Mouse (Mus musculus) kidney, adult 2 months (tissue): ENCODE data around the gene Mfsd6. TPM values are rescaled to one million over a fixed set of nuclear protein-coding genes. Genes with fewer than 3 reads are reported as not detected.

ENCODE experiments used
- DNase-seq: peaks from one replicate; pipeline ENCODE4 v3.0.0; 2021
- H3K27ac ChIP-seq: fragments of 200-500 bp; 2 replicates; pipeline ENCODE4 v1.5.1; 2012; ENCODE audit warnings: low read depth, low read length, control low read depth, inconsistent platforms; ENCODE audit not compliant: insufficient read depth
- H3K27me3 ChIP-seq: fragments of 200-500 bp; replicated peaks from 2 replicates; pipeline ENCODE4 v1.6.1; 2012; ENCODE audit warnings: mild to moderate bottlenecking, moderate library complexity, low read length, inconsistent platforms; ENCODE audit not compliant: control insufficient read depth, insufficient read depth
- H3K36me3 ChIP-seq: fragments of 200-500 bp; 2 replicates; pipeline ENCODE4 v1.6.1; 2012; ENCODE audit warnings: mild to moderate bottlenecking, moderate library complexity, low read length, inconsistent platforms; ENCODE audit not compliant: control insufficient read depth, insufficient read depth
- H3K4me1 ChIP-seq: fragments of 200-500 bp; 2 replicates; pipeline ENCODE4 v1.6.1; 2011; ENCODE audit warnings: low read length; ENCODE audit not compliant: control insufficient read depth, insufficient read depth
- H3K4me3 ChIP-seq: fragments of 200-500 bp; 2 replicates; pipeline ENCODE4 v1.5.1; 2011; ENCODE audit warnings: mild to moderate bottlenecking, low read depth, low read length, control low read depth; ENCODE audit not compliant: insufficient read depth
- CTCF ChIP-seq: fragments of 200-500 bp; conservative IDR thresholded peaks from 2 replicates; pipeline ENCODE4 v1.5.1; 2011; ENCODE audit warnings: low read depth, mild to moderate bottlenecking, control low read depth, low read length, moderate library complexity, mixed read lengths; ENCODE audit not compliant: insufficient read depth, insufficient read length
- POLR2A ChIP-seq: fragments of 200-500 bp; IDR thresholded peaks from one replicate; pipeline ENCODE4 v1.6.1; 2011; ENCODE audit warnings: low read depth, low read length, control low read depth
- WGBS: fragments of 180-500 bp; shearing (Covaris S2); methylation state at CpG from one replicate; pipeline ENCODE4 v1.1.7; 2018; 5-methylcytosine and 5-hydroxymethylcytosine counted together
- polyA plus RNA-seq: library from polyadenylated mRNA; depleted of rRNA; stranded (reverse); fragments of >200 nt; gene quantifications from 2 replicates; pipeline ENCODE4 v1.2.3, GENCODE M21; 2012

The Mfsd6 gene
- polyA plus RNA-seq, 1 experiment, result 9.7 TPM

DNA sequence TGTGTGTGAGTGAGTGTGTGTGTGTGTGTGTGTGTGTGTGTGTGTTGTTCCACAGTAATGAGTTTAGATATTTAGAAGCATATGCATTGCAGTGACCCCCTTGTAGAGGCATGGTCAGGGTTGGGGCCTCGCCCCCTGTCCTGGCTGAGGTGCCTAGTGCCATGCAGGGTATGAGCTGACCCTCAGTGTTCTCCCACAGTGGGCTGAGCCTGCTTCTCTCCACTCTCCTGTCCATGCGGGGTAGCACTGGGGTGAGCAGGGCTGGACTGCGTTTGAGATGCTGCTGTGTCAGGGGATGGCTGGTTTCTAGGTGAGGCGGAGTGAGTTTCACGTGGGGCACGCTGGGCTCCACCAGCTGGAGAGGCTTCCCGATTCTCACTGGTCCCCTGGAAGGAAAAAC lies 69.1 kb downstream of the Mfsd6 start:
- DNase-seq, result no peak
- Histone ChIP-seq H3K4me1 (no peaks in the 10 kb centered on the region), H3K27ac (no peak overlapping the region), H3K27me3 (no peaks in the 10 kb centered on the region), H3K4me3 (no peak overlapping the region), H3K36me3 (no peaks in the 10 kb centered on the region; the same call in 1 of the 2 replicates)
- WGBS, result 85% methylated on average over 7 of the region's 7 CpGs
- TF ChIP-seq POLR2A (no peak), CTCF (no peak)

DNA sequence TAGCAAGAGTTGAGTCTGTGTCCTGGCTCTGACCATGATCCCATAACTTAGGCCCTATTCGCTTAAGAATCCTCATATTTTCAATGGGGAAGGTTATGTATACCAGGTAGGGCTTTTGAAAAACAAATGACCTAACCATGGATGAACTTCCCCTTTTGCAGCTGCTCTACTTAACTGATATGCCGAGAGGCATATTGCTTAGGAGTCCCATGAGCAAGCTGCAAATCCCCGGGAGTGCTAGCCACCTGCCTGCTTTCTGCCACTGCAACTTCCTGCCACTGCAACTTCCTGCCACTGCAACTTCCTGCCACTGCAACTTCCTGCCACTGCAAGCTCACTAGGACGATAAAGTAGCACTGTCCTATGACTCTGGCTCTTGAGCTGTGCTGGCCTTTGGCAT lies 72.1 kb downstream of the Mfsd6 start:
- TF ChIP-seq CTCF, result no peak
- TF ChIP-seq POLR2A, result no peak
- no peaks in the 10 kb centered on the region for H3K4me1 ChIP-seq
- WGBS, result 70% methylated on average over 4 of the region's 4 CpGs
- H3K27ac ChIP-seq, result no peak overlapping the region
- H3K27me3 ChIP-seq, result no peaks in the 10 kb centered on the region
- no peak overlapping the region for H3K4me3 ChIP-seq
- DNase-seq, result no peak
- no peaks in the 10 kb centered on the region; the same call in 1 of the 2 replicates for H3K36me3 ChIP-seq

DNA sequence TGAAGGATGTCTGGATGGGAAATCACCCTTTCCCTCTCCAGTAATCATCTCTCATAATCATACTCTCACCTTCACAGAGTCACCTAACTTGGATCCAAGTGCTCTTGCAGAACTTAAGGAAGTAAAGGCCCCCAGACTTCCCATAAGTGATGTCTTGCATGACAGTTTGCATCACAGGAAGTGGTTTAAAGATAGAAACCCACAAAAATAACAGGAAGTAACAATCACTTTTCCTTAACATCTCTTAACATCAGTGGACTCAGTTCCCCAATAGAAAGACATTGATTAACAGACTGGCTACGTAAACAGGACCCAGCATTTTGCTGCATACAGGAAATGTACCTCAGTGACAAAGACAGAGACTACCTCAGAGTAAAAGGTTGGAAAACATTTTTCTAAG lies 73.9 kb downstream of the Mfsd6 start:
- H3K27me3 ChIP-seq, result no peaks in the 10 kb centered on the region
- TF ChIP-seq CTCF (no peak), POLR2A (no peak)
- no peak overlapping the region for H3K4me3 ChIP-seq
- H3K36me3 ChIP-seq, result no peaks in the 10 kb centered on the region; the same call in 1 of the 2 replicates
- DNase-seq, result peak; percentile 12
- WGBS, result 73% methylated on average over 1 of the region's 1 CpGs
- no peaks in the 10 kb centered on the region for H3K4me1 ChIP-seq
- no peak overlapping the region for H3K27ac ChIP-seq

DNA sequence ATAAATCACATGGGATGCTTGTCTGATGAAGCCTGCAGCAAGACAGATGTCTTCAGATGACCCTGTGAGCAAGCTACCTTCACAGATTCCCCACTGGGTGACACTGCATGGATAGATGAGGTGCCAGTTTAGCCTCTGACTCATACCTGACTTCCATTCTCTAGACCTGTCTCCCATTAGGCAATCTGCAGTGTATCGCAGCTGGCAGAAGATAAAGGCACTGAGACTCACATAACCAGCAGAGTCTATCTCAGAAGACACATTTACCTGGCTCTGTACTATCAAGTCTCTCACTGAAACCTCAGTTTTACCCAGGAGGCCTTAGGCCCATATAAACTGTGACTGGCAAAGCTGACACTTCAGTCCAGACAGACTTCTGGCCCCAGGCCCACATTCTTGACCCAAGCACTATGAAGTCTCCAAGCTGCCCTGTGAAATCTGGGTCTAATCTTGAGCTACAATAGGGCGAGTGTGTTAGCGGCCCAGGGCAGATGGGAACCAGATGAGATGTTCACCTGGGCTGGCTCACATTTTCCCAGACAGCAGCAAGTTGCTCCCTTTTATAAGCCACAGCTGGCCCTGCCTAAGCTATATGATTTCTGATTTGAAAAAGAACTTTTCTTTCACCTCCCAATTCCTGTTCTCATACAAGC lies 74.5 kb downstream of the Mfsd6 start:
- DNase-seq, result no peak

DNA sequence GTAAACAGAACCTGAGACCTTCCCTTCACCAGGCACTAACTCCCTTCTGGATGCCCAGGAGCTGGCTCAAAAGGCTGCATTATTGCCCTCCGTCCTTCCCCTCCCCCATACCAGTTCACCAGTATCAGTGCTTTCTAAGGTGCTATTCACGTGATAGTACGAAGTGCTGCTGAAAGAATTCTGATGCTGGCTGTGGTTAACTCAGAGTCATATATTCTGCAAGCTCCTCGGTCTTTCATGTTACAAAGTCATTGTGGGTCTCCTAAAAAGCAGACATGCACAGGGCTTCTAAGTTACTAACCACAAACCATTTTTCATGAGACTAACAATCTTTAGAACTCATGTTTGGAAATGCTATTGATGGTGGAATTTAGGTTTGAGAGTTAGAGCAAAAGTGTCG lies 77.2 kb downstream of the Mfsd6 start:
- DNase-seq, result no peak
- TF ChIP-seq POLR2A, result no peak
- no peak for TF ChIP-seq CTCF
- H3K27ac ChIP-seq, result no peak overlapping the region
- H3K36me3 ChIP-seq, result no peaks in the 10 kb centered on the region; the same call in 1 of the 2 replicates
- no peaks in the 10 kb centered on the region for H3K27me3 ChIP-seq
- 87% methylated on average over 5 of the region's 5 CpGs for WGBS
- no peak overlapping the region for H3K4me3 ChIP-seq
- H3K4me1 ChIP-seq, result no peaks in the 10 kb centered on the region

More for the DNA sequence above, 74.5 kb downstream of the Mfsd6 start:
- Histone ChIP-seq H3K27me3 (no peaks in the 10 kb centered on the region), H3K36me3 (no peaks in the 10 kb centered on the region; the same call in 1 of the 2 replicates), H3K4me3 (no peak overlapping the region), H3K4me1 (no peaks in the 10 kb centered on the region), H3K27ac (no peak overlapping the region)
- WGBS, result 67% methylated on average over 3 of the region's 3 CpGs
- no peak for TF ChIP-seq CTCF
- no peak for TF ChIP-seq POLR2A

DNA sequence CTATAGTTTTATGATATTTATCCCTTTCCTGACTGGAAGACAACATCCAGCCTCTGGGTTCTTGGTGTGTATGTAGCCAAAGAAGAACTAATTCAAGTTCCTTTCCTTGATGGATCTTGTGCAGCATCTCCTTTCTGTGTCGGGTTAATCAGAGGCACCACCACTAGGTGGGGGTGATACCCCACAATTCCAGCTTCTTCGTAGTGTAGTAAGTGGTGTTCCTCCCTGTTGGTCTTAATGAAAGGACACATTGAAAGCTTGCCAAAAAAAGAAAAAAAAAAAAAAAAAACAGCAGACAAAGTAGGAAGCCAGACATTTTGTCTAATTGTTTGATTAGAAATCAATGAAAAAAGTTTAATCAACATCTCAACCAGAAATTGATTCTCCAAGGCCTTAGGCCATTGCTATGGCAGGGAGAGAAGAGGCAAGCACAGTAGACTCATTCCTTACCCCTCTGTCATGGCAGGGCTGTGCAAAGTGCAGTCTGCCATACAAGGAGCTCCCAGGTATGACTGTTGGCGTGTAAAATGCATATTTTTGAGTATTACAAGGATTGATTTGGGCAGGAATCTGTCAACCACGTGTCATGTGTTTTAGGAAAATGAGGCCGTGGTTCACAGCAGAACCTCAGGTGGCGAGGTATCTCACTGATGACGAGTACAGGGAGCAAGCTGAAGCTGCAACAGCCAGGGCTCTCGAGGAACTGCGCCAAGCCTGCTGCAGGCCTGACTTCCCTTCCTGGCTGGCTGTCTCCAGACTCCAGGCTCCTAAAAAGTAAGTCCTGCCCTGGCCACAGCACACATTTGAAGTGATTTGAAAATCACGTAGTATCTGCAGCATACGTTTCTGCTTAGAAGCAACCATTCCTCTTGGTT lies 78.9 kb downstream of the Mfsd6 start:
- WGBS, result 73% methylated on average over 11 of the region's 11 CpGs
- Histone ChIP-seq H3K27me3 (no peaks in the 10 kb centered on the region), H3K27ac (no peak overlapping the region), H3K36me3 (no peaks in the 10 kb centered on the region; the same call in 1 of the 2 replicates), H3K4me3 (no peak overlapping the region), H3K4me1 (no peaks in the 10 kb centered on the region)
- DNase-seq, result peak; percentile 81
- peak; percentile 72 for TF ChIP-seq CTCF
- TF ChIP-seq POLR2A, result no peak

DNA sequence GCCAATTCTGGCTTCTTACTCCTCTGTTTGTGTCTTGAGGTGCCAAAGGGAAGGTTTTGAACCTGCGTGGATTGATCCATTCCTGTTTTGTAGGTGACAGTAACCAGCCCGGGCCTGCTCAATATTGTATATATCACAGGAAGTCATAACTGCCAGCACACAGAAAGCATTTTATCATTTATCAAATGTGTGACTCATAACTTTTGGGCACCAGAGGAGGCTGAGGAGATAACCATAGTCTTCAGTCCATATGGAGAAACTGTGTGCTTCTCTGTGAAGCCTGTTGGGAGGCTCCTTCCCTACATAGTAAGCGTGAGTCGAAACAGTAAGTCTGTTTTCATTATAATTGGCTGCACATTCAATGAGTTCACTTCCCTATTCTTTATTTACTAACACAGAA lies 86.5 kb downstream of the Mfsd6 start:
- TF ChIP-seq POLR2A, result no peak
- no peak for TF ChIP-seq CTCF
- no peaks in the 10 kb centered on the region for H3K4me1 ChIP-seq
- no peak overlapping the region for H3K27ac ChIP-seq
- no peaks in the 10 kb centered on the region for H3K36me3 ChIP-seq
- WGBS, result 87% methylated on average over 4 of the region's 4 CpGs
- H3K27me3 ChIP-seq, result no peaks in the 10 kb centered on the region
- H3K4me3 ChIP-seq, result no peak overlapping the region
- DNase-seq, result no peak
